Mouse (Mus musculus): Measurements from ENCODE around the gene Lmcd1.

GRCm38 (mm10) chr6:112327793-112328192 lies 54.2 kb downstream of the Lmcd1 start:
- TF ChIP-seq CTCF (IDR thresholded peaks at IDR 0.05), result no peak
- TF ChIP-seq EP300 (IDR thresholded peaks at IDR 0.05), result peak; percentile 95

Data from lung, postnatal 0 days (tissue).